Mouse (Mus musculus): Measurements from ENCODE around the gene A930009A15Rik. TPM values are rescaled to one million over a fixed set of nuclear protein-coding genes. Genes with fewer than 3 reads are reported as not detected.

The A930009A15Rik gene
- polyA plus RNA-seq, 1 experiment from 2014 or later = not detected

GRCm38 (mm10) chr10:115617456-115618287 lies 47.9 kb downstream of the A930009A15Rik start:
- Histone ChIP-seq H3K9me3 (ENCODE audit: control insufficient read depth) (no peaks in the 10 kb centered on the region), H3K27me3 (replicated peaks; ENCODE audit: control insufficient read depth, insufficient read depth, low read length) (no peaks in the 10 kb centered on the region), H3K27ac (ENCODE audit: low read depth, low read length) (no peak overlapping the region), H3K9ac (ENCODE audit: low read depth, low read length) (no peak overlapping the region), H3K4me3 (ENCODE audit: low read depth, low read length) (0 out of 2 replicates have a peak overlapping the region, but pooled peaks have one; percentile 13), H3K36me3 (ENCODE audit: control insufficient read depth, insufficient read depth) (no peaks in the 10 kb centered on the region), H3K4me2 (replicated peaks; ENCODE audit: low read depth) (peak overlapping the region; percentile 49), H3K4me1 (replicated peaks; ENCODE audit: control insufficient read depth, insufficient read depth, low read length) (no peaks in the 10 kb centered on the region)
- WGBS = 13% methylated on average over 13 of the region's 15 CpGs
- TF ChIP-seq CTCF (IDR thresholded peaks at IDR 0.05; ENCODE audit: low read depth) = peak; percentile 78
- ATAC-seq = peak; percentile 51; the same call in 1 of the 2 replicates

- Histone ChIP-seq H3K9me3 (ENCODE audit: control insufficient read depth) (no peaks in the 10 kb centered on the region), H3K9ac (ENCODE audit: low read depth, low read length) (no peak overlapping the region), H3K4me1 (replicated peaks; ENCODE audit: control insufficient read depth, insufficient read depth, low read length) (no peaks in the 10 kb centered on the region), H3K4me3 (ENCODE audit: low read depth, low read length) (0 out of 2 replicates have a peak overlapping the region, but pooled peaks have one; percentile 13), H3K36me3 (ENCODE audit: control insufficient read depth, insufficient read depth) (no peaks in the 10 kb centered on the region), H3K27me3 (replicated peaks; ENCODE audit: control insufficient read depth, insufficient read depth, low read length) (no peaks in the 10 kb centered on the region), H3K27ac (ENCODE audit: low read depth, low read length) (no peak overlapping the region), H3K4me2 (replicated peaks; ENCODE audit: low read depth) (peak overlapping the region; percentile 49)
- TF ChIP-seq CTCF (IDR thresholded peaks at IDR 0.05; ENCODE audit: low read depth) = no peak
- no peak for ATAC-seq
- 14% methylated on average over 15 of the region's 15 CpGs for WGBS
Observed at GRCm38 (mm10) chr10:115618288-115618856, 48.6 kb downstream of the A930009A15Rik start.

- TF ChIP-seq CTCF (IDR thresholded peaks at IDR 0.05; ENCODE audit: low read depth) = no peak
- Histone ChIP-seq H3K4me1 (replicated peaks; ENCODE audit: control insufficient read depth, insufficient read depth, low read length) (no peaks in the 10 kb centered on the region), H3K27ac (ENCODE audit: low read depth, low read length) (no peak overlapping the region), H3K4me2 (replicated peaks; ENCODE audit: low read depth) (no peak overlapping the region), H3K9me3 (ENCODE audit: control insufficient read depth) (no peaks in the 10 kb centered on the region), H3K27me3 (replicated peaks; ENCODE audit: control insufficient read depth, insufficient read depth, low read length) (no peaks in the 10 kb centered on the region), H3K4me3 (ENCODE audit: low read depth, low read length) (no peak overlapping the region), H3K36me3 (ENCODE audit: control insufficient read depth, insufficient read depth) (no peaks in the 10 kb centered on the region), H3K9ac (ENCODE audit: low read depth, low read length) (no peak overlapping the region)
- WGBS = 84% methylated on average over 7 of the region's 7 CpGs
- no peak for ATAC-seq
Observed at GRCm38 (mm10) chr10:115623481-115623880, 53.7 kb downstream of the A930009A15Rik start.

- H3K4me2 ChIP-seq (replicated peaks; ENCODE audit: low read depth) = no peak overlapping the region
Observed at GRCm38 (mm10) chr10:115623956-115624671, 54.3 kb downstream of the A930009A15Rik start.

GRCm38 (mm10) chr10:115624957-115625356 lies 55.2 kb downstream of the A930009A15Rik start:
- Histone ChIP-seq H3K36me3 (ENCODE audit: control insufficient read depth, insufficient read depth) (no peaks in the 10 kb centered on the region), H3K27ac (ENCODE audit: low read depth, low read length) (0 out of 2 replicates have a peak overlapping the region, but pooled peaks have one; percentile 42), H3K4me2 (replicated peaks; ENCODE audit: low read depth) (no peak overlapping the region), H3K9me3 (ENCODE audit: control insufficient read depth) (no peaks in the 10 kb centered on the region), H3K4me1 (replicated peaks; ENCODE audit: control insufficient read depth, insufficient read depth, low read length) (no peaks in the 10 kb centered on the region), H3K27me3 (replicated peaks; ENCODE audit: control insufficient read depth, insufficient read depth, low read length) (no peaks in the 10 kb centered on the region), H3K4me3 (ENCODE audit: low read depth, low read length) (no peak overlapping the region), H3K9ac (ENCODE audit: low read depth, low read length) (no peak overlapping the region)
- peak; percentile 91 for ATAC-seq
- 50% methylated on average over 2 of the region's 2 CpGs for WGBS
- no peak for TF ChIP-seq CTCF (IDR thresholded peaks at IDR 0.05; ENCODE audit: low read depth)

More at GRCm38 (mm10) chr10:115623956-115624671, 54.3 kb downstream of the A930009A15Rik start:
- H3K9ac ChIP-seq (ENCODE audit: low read depth, low read length) = no peak overlapping the region
- no peaks in the 10 kb centered on the region for H3K4me1 ChIP-seq (replicated peaks; ENCODE audit: control insufficient read depth, insufficient read depth, low read length)
- no peaks in the 10 kb centered on the region for H3K36me3 ChIP-seq (ENCODE audit: control insufficient read depth, insufficient read depth)
- no peak overlapping the region for H3K4me3 ChIP-seq (ENCODE audit: low read depth, low read length)
- 69% methylated on average over 15 of the region's 15 CpGs for WGBS
- H3K9me3 ChIP-seq (ENCODE audit: control insufficient read depth) = no peaks in the 10 kb centered on the region
- TF ChIP-seq CTCF (IDR thresholded peaks at IDR 0.05; ENCODE audit: low read depth) = no peak
- H3K27me3 ChIP-seq (replicated peaks; ENCODE audit: control insufficient read depth, insufficient read depth, low read length) = no peaks in the 10 kb centered on the region
- H3K27ac ChIP-seq (ENCODE audit: low read depth, low read length) = no peak overlapping the region
- ATAC-seq = no peak

- Histone ChIP-seq H3K27ac (ENCODE audit: low read depth, low read length) (no peak overlapping the region), H3K4me2 (replicated peaks; ENCODE audit: low read depth) (no peak overlapping the region), H3K36me3 (ENCODE audit: control insufficient read depth, insufficient read depth) (no peaks in the 10 kb centered on the region), H3K27me3 (replicated peaks; ENCODE audit: control insufficient read depth, insufficient read depth, low read length) (no peaks in the 10 kb centered on the region), H3K4me1 (replicated peaks; ENCODE audit: control insufficient read depth, insufficient read depth, low read length) (no peaks in the 10 kb centered on the region), H3K9ac (ENCODE audit: low read depth, low read length) (no peak overlapping the region), H3K9me3 (ENCODE audit: control insufficient read depth) (no peaks in the 10 kb centered on the region), H3K4me3 (ENCODE audit: low read depth, low read length) (no peak overlapping the region)
- no peak for TF ChIP-seq CTCF (IDR thresholded peaks at IDR 0.05; ENCODE audit: low read depth)
- WGBS = 88% methylated on average over 6 of the region's 6 CpGs
- ATAC-seq = no peak
Observed at GRCm38 (mm10) chr10:115626678-115627077, 56.9 kb downstream of the A930009A15Rik start.

Other genes with a start within 250 kb of the A930009A15Rik start
- gene Tmem19, start 207.5 kb upstream of the A930009A15Rik start, polyA plus RNA-seq (2015; fragmentation: Nextera tagmentation; extraction: Ambion mirVana) = 47.4 and 50.7 TPM in 2 replicates
- 10.0 and 10.4 TPM in 2 replicates for gene Thap2, start 185.5 kb upstream of the A930009A15Rik start, polyA plus RNA-seq (2015; fragmentation: Nextera tagmentation; extraction: Ambion mirVana)
- gene Zfc3h1, start 185.0 kb upstream of the A930009A15Rik start, polyA plus RNA-seq (2015; fragmentation: Nextera tagmentation; extraction: Ambion mirVana) = 11.5 and 12.0 TPM in 2 replicates
- gene Lgr5, start 17.8 kb downstream of the A930009A15Rik start, polyA plus RNA-seq (2015; fragmentation: Nextera tagmentation; extraction: Ambion mirVana) = 2.3 and 2.5 TPM in 2 replicates
- 204 and 208 TPM in 2 replicates for gene Tspan8, start 246.8 kb downstream of the A930009A15Rik start, polyA plus RNA-seq (2015; fragmentation: Nextera tagmentation; extraction: Ambion mirVana)

Measured in intestine, postnatal 0 days (tissue).